Mouse (Mus musculus) gastrocnemius, adult 2 months (tissue): Measurements from ENCODE around the gene Trpv1. TPM values are rescaled to one million over a fixed set of nuclear protein-coding genes. Genes with fewer than 3 reads are reported as not detected.

Experiments
- DNase-seq: peaks from one replicate; pipeline ENCODE4 v3.0.0; 2022
- H3K27ac ChIP-seq: fragments of 200-600 bp; 2 replicates; pipeline ENCODE4 v1.8.1; 2022; ENCODE audit warnings: mild to moderate bottlenecking
- H3K4me3 ChIP-seq: fragments of 200-600 bp; 2 replicates; pipeline ENCODE4 v1.8.1; 2022; ENCODE audit warnings: mild to moderate bottlenecking, moderate library complexity
- CTCF ChIP-seq: fragments of 200-600 bp; IDR thresholded peaks from 2 replicates; pipeline ENCODE4 v1.8.1; 2022; ENCODE audit warnings: antibody characterized with exemption, mild to moderate bottlenecking, moderate library complexity
- intact Hi-C: fragments of 180-260 bp; cut with DNase I; formaldehyde crosslinking; loops from one replicate; pipeline ENCODE4 v1.15.1; 2025
- total RNA-seq, 2 experiments: library from RNA; stranded (reverse); gene quantifications; 2 replicates each; pipeline ENCODE4 v1.2.3; 2021

The Trpv1 gene
- total RNA-seq, 2 experiments from 2014 or later = 0.06 to 0.20 TPM

DNA sequence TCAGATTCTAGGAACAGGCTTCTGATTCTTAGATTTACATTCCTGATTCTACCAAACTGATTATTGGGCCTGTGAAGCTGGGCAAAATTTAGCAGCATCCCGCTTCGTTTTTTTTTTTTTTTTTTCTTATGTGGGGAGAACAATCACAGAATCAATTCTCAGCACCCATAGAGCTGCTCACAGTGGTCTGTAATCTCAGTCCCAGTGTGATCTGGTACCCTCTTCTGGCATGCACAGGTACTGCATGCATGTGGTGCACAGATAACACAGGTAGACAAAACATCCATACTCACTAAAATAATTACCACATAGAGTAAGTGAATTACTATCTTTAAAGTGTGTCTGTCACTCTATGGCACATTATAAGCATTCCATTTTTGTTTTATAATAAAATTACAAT, 26.5 kb upstream of the Trpv1 start:
- DNase-seq = no peak
- TF ChIP-seq CTCF = peak; percentile 37; the same call in 1 of the 2 replicates
- Histone ChIP-seq H3K27ac (no peak overlapping the region), H3K4me3 (no peak overlapping the region)
- intact Hi-C loops = no loop called here

DNA sequence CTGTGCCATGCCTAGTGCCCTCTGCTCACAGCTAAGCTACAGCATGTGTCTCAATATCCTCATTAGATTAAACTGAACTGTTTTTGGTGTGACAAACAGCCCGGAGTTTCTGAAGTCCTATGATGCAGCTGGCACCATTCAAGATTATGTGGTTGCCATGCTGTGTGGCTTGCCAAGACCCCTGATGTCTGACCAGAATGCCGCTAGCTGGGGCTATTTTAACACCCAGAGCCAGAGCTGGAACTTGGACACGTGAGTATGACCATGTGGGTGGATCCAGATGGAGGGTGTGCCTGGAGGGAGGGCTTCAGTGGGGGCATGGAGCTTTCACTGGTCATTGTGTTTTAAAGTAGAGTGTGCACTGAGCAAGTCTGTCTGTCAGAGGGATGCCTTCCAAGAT, 20.1 kb upstream of the Trpv1 start:
- no peak overlapping the region for H3K27ac ChIP-seq
- intact Hi-C loops = no loop called here

DNA sequence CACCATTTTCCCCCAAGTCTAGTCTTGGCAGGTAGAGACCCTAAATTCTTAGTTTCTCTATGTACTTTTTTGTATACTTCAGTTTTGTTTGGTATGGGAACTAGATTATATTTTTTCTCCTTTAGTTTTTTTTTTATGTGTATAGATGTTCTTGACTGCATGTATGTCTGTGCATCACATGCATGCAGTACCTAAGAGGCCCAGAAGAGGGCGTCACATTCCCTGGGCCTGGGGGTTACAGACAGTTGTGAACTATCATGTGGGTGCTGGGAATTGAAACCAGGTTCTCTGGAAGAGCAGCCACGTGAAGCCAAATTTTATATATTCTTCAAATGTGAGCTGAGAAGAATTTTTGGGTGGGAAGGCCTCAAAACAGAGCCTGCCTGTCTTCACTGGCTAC, 14.4 kb upstream of the Trpv1 start:
- Histone ChIP-seq H3K27ac (no peak overlapping the region), H3K4me3 (no peak overlapping the region)
- DNase-seq = no peak
- intact Hi-C loops = no loop called here
- peak; percentile 41 for TF ChIP-seq CTCF

More for the DNA sequence above, 20.1 kb upstream of the Trpv1 start:
- no peak overlapping the region for H3K4me3 ChIP-seq
- DNase-seq = no peak
- no peak for TF ChIP-seq CTCF

DNA sequence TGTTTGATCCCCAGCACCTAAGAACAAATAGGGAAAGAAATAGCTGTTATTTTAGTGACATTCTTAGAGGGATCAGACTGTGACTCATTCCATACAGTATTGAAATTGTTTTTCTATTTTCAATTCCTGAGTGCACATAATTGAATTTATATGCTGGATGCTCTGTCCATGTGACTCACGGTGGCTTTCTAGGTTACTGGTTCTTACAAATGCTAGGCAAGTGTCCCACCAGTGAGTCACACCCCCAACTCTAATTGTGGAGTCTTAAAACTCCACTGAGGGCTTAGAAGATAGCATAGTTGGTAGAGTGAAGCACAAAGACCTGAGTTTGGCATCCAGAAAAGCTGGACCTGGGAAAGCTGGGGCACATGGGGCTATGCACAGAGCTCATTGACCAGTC, 13.4 kb upstream of the Trpv1 start:
- intact Hi-C loops = no loop called here
- no peak for DNase-seq
- H3K27ac ChIP-seq = no peak overlapping the region
- TF ChIP-seq CTCF = no peak
- H3K4me3 ChIP-seq = no peak overlapping the region

DNA sequence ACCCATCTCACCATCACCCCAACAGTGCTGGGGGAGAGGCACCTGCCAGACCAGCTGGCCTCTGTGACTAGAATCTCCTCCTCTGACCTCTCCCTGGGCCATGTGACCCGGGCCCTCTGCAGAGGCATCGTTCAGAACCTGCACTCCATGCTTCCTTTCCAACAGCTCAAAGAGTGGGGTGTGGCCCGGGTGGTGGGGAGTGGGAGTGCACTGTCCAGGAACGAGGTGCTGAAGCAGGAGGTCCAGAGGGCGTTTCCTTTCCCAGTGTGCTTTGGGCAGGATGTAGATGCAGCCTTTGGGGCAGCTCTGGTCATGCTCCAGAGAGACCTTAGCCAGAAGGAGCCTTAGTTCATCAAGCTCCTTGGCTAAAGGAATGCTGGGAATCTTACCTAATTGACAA, 11.2 kb upstream of the Trpv1 start:
- intact Hi-C loops = no loop called here
- TF ChIP-seq CTCF = no peak
- no peak overlapping the region for H3K4me3 ChIP-seq
- DNase-seq = no peak
- no peak overlapping the region for H3K27ac ChIP-seq

DNA sequence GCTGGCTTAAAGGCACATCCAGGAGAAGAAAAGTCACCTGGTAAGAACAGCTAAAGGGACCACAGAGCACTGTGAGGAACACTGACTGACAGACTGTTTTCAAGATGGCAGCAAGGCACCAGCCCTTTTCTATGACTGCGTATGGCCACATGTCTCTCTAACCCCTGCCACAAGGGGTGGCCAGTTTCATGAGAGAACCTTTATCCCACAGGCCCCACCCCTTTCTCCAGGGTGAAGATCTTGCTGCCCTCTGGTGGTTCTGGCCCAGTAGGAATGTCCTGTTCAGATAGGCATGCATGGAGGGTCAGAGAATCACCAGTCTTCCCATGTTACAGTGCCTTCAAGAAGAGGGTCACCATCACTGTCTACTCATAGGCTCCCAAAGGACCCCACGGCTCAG, 10.1 kb upstream of the Trpv1 start:
- TF ChIP-seq CTCF = peak; percentile 57
- no peak overlapping the region for H3K4me3 ChIP-seq
- no peak overlapping the region for H3K27ac ChIP-seq
- peak; percentile 31 for DNase-seq
- intact Hi-C loops = no loop called here

DNA sequence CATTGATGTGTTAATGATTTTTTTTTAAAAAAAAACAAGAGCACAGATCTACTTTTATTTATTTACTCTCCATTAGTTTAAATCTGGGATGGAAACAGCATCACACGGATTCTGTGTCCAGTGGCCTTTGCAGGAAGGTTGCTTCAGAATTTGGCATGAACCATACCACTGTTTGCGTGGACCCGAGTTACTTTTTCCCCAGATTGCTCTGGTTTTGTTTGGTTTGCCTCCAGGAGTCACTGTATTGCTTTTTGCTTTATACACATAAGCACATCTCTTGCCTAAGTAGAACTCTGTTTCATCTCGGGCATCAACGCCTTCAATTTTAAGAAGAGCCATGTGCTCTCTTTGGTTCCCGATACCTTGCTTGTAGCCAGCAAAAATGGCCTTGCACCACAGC, 8.2 kb upstream of the Trpv1 start:
- no peak overlapping the region for H3K27ac ChIP-seq
- DNase-seq = no peak
- intact Hi-C loops = no loop called here
- no peak for TF ChIP-seq CTCF
- H3K4me3 ChIP-seq = no peak overlapping the region

DNA sequence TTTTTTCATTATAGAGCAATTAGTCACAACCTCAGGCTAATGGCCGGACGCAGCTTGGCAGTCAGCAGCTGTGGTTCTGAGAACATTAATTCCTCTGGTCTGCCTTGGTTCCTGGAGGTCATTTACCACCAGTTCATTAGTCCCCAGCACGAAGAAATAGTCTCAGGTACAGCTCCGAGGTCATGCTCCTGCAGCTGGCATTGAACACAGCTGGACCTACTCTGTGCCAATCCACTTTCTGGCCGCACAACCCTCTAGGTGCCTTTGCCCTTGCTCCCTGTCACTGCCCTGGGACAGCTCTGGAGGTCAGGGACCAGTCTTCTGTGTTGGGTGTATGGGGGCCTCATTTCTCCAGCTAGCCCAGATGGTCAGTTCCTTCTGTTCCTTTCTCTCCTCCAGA, 5.2 kb upstream of the Trpv1 start:
- no peak for DNase-seq
- H3K27ac ChIP-seq = no peak overlapping the region
- no peak overlapping the region for H3K4me3 ChIP-seq
- no peak for TF ChIP-seq CTCF
- intact Hi-C loops = no loop called here

DNA sequence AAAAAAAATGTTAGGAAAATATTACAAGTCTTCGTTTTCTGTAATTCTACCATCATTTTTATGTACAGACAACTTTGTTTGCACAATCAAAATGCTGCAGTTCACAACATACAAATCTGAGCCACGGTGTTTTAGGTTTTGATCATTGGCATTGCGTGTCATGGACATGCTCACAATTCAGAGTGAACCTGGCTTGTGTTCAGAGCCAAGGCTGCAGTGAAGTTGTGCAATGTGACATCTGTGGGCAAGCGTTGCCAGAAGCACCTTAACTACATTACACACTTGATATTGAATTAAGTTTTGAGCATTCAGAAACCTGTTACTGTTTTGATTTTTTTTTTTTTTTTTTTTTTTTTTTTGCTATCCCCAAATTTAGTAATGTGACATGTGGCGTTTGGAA, 4.0 kb upstream of the Trpv1 start:
- intact Hi-C loops = no loop called here
- no peak overlapping the region for H3K4me3 ChIP-seq
- no peak for TF ChIP-seq CTCF
- H3K27ac ChIP-seq = no peak overlapping the region
- DNase-seq = no peak

DNA sequence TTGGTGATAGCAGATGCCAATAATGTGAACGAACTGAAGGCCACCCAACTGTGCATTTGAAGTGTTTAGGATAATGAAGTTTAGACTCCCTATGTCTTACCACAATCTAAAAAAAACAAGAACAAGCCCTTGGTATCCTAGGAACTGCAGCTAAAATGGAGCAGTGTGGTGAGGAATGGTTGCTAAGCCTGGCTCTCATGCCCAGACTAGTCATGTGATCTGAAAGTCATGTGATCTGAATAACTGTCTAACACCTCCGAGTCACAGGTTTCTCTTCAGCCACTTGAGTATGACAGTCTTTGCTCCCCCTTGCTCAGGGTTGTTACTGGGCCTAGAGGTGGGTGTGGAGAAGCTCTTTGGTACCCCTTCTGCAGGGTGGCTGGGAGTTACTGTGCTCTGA, 1.6 kb upstream of the Trpv1 start:
- no peak overlapping the region for H3K27ac ChIP-seq
- TF ChIP-seq CTCF = no peak
- H3K4me3 ChIP-seq = no peak overlapping the region
- DNase-seq = no peak
- intact Hi-C loops = no loop called here

DNA sequence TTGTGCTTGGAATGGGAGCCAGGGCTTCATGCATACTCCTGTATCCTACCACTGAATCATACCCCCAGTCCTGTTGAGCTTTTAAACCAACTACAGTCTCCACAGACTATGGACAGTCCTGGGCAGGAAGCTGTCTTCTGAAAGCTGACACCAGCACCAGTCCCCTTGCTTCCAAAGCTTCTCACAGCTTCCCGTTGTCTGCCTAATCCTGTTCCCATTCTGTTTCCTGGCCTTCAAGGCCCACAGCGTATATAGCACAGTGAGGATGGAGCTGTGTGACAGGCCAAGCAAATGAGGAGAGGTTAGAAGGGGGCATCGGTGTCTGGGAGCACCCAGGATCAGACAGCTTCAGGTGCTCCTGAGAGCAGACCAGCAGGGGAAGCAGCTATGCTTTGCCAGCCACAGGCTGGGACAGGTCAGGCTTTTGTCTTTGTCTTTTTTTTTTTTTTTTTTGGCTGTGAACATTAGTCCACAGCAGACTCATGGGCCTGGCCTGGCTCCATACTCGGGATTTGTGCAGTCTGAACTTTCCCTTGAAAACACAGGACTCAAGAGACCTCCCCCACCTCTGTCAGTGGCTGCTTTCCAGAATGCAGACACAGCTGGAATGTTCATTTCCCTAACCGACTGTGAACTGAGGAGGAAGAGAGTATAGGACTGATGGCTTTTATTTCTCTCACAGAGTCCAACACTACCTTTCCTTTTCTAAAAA, 2.1 kb downstream of the Trpv1 start:
- H3K27ac ChIP-seq = peak overlapping the region; percentile 80
- TF ChIP-seq CTCF = no peak
- intact Hi-C loops = no loop called here
- no peak overlapping the region for H3K4me3 ChIP-seq
- DNase-seq = peak; percentile 85

DNA sequence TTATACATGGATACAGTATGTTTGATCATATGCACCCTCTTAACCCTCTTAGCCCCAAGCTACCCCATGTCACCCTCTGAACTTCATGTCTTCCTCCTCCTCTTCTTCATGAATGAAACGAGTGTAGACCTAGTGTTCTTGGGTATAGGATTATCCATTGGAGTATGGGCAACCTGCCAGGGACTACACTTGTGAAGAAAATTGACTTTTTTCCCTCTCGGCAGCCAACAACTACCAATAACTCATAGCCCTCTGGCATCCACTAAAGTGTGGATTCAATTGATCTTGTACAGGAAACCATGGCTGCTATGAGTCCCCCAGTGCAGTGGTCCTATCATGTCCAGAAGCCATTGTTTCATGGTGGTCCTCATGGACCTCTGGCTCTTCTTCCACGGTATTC, 2.6 kb downstream of the Trpv1 start:
- TF ChIP-seq CTCF = no peak
- intact Hi-C loops = no loop called here
- DNase-seq = no peak
- 0 out of 2 replicates have a peak overlapping the region, but pooled peaks have one; percentile 41 for H3K27ac ChIP-seq
- no peak overlapping the region for H3K4me3 ChIP-seq

DNA sequence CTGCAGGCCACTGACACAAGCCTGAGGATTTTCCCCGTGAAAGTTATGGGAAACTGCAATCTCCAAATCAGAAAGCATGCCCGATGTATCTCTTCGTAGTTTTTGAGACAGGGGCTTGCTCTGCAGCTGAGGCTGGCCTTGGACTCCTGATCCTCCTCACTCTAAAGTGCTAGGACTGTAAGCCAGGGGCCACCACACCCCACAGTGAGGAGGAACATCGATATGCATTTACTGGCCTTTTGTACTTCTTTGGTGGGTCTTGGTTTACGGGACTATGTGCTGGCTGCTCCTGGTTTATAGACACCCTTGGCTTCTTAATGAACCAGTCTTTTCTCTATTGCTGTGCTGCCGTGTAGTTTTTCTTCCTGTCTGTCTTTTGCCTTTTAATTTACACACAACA, 8.1 kb downstream of the Trpv1 start:
- intact Hi-C loops = no loop called here
- no peak for TF ChIP-seq CTCF
- no peak for DNase-seq

DNA sequence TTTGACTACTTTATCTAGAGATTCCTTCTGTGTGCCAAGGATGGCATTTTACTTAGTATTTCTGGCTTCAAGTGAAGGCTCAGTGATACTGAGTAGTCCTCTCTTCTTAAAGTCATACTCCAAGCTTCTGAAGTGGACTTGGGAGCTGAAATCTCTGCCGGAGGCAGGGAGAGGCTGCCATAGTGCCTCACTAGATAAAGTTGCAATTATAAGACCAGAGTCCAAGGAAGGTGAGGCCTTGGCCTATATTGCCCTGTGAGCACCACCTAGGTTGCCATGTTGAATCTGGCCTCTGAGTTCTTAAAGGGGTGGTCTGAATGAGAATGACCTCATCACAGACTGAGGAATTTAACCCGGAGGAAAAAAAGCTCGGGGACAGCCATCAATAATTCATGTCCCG, 8.7 kb downstream of the Trpv1 start:
- H3K27ac ChIP-seq = no peak overlapping the region
- DNase-seq = no peak
- TF ChIP-seq CTCF = no peak
- H3K4me3 ChIP-seq = no peak overlapping the region
- intact Hi-C loops = no loop called here

More for the DNA sequence above, 8.1 kb downstream of the Trpv1 start:
- H3K27ac ChIP-seq = no peak overlapping the region
- no peak overlapping the region for H3K4me3 ChIP-seq
